Mouse (Mus musculus): Measurements from ENCODE around the gene Srsf7. TPM values are rescaled to one million over a fixed set of nuclear protein-coding genes. Genes with fewer than 3 reads are reported as not detected.
"Not testable (repeated sequence)": the region's sequence is repeated elsewhere in the genome, so short reads cannot be mapped to it uniquely, and the experiment has no call there.

The Srsf7 gene
- polyA plus RNA-seq, 1 experiment from 2014 or later: 664 TPM

- WGBS: under 1% methylated on average over 6 of the region's 6 CpGs
- Histone ChIP-seq H3K4me1 (ENCODE audit: control insufficient read depth, insufficient read depth, low read length) (no peaks in the 10 kb centered on the region), H3K9ac (ENCODE audit: low read length) (no peak overlapping the region), H3K27me3 (replicated peaks; ENCODE audit: control insufficient read depth, insufficient read depth, low read length) (no peaks in the 10 kb centered on the region), H3K27ac (ENCODE audit: low read depth, low read length) (no peak overlapping the region), H3K4me2 (ENCODE audit: low read length) (no peak overlapping the region), H3K9me3 (replicated peaks; ENCODE audit: control insufficient read depth, low read length) (no peaks in the 10 kb centered on the region), H3K4me3 (ENCODE audit: low read depth, low read length) (no peak overlapping the region), H3K36me3 (ENCODE audit: control insufficient read depth, insufficient read depth, low read length) (no peaks in the 10 kb centered on the region)
- ATAC-seq (peak; percentile 90), DNase-seq (ENCODE audit: low spot score) (peak; percentile 90)
Measured at GRCm38 (mm10) chr17:80179959-80180358, 27.1 kb downstream of the Srsf7 start.

GRCm38 (mm10) chr17:80178846-80179245 lies 28.3 kb downstream of the Srsf7 start:
- WGBS: 95% methylated on average over 3 of the region's 3 CpGs
- H3K36me3 ChIP-seq (ENCODE audit: control insufficient read depth, insufficient read depth, low read length); H3K4me1 ChIP-seq (ENCODE audit: control insufficient read depth, insufficient read depth, low read length); H3K9me3 ChIP-seq (replicated peaks; ENCODE audit: control insufficient read depth, low read length); H3K27ac ChIP-seq (ENCODE audit: low read depth, low read length); DNase-seq (ENCODE audit: low spot score); H3K4me3 ChIP-seq (ENCODE audit: low read depth, low read length); H3K9ac ChIP-seq (ENCODE audit: low read length); H3K27me3 ChIP-seq (replicated peaks; ENCODE audit: control insufficient read depth, insufficient read depth, low read length); H3K4me2 ChIP-seq (ENCODE audit: low read length); ATAC-seq: not testable (repeated sequence)

- Histone ChIP-seq H3K36me3 (ENCODE audit: control insufficient read depth, insufficient read depth, low read length) (no peaks in the 10 kb centered on the region), H3K9me3 (replicated peaks; ENCODE audit: control insufficient read depth, low read length) (no peaks in the 10 kb centered on the region), H3K4me3 (ENCODE audit: low read depth, low read length) (no peak overlapping the region), H3K27ac (ENCODE audit: low read depth, low read length) (no peak overlapping the region), H3K4me2 (ENCODE audit: low read length) (no peak overlapping the region), H3K9ac (ENCODE audit: low read length) (no peak overlapping the region), H3K27me3 (replicated peaks; ENCODE audit: control insufficient read depth, insufficient read depth, low read length) (no peaks in the 10 kb centered on the region), H3K4me1 (ENCODE audit: control insufficient read depth, insufficient read depth, low read length) (no peaks in the 10 kb centered on the region)
- ATAC-seq: no peak
- 83% methylated on average over 3 of the region's 3 CpGs for WGBS
- no peak for DNase-seq (ENCODE audit: low spot score)
Measured at GRCm38 (mm10) chr17:80175966-80176365, 31.1 kb downstream of the Srsf7 start.

GRCm38 (mm10) chr17:80175386-80175739 lies 31.7 kb downstream of the Srsf7 start:
- DNase-seq (ENCODE audit: low spot score) (no peak), ATAC-seq (no peak)
- no peaks in the 10 kb centered on the region for H3K27me3 ChIP-seq (replicated peaks; ENCODE audit: control insufficient read depth, insufficient read depth, low read length)
- no peak overlapping the region for H3K4me2 ChIP-seq (ENCODE audit: low read length)
- H3K4me1 ChIP-seq (ENCODE audit: control insufficient read depth, insufficient read depth, low read length): no peaks in the 10 kb centered on the region
- H3K27ac ChIP-seq (ENCODE audit: low read depth, low read length): no peak overlapping the region
- no peaks in the 10 kb centered on the region for H3K36me3 ChIP-seq (ENCODE audit: control insufficient read depth, insufficient read depth, low read length)
- H3K9me3 ChIP-seq (replicated peaks; ENCODE audit: control insufficient read depth, low read length): no peaks in the 10 kb centered on the region
- no peak overlapping the region for H3K4me3 ChIP-seq (ENCODE audit: low read depth, low read length)
- 63% methylated on average over 4 of the region's 4 CpGs for WGBS
- H3K9ac ChIP-seq (ENCODE audit: low read length): no peak overlapping the region

GRCm38 (mm10) chr17:80174699-80175385 lies 32.3 kb downstream of the Srsf7 start:
- no peak for DNase-seq (ENCODE audit: low spot score)
- WGBS: 88% methylated on average over 19 of the region's 19 CpGs
- H3K4me3 ChIP-seq (ENCODE audit: low read depth, low read length): no peak overlapping the region

GRCm38 (mm10) chr17:80174146-80174545 lies 33.0 kb downstream of the Srsf7 start:
- Histone ChIP-seq H3K27me3 (replicated peaks; ENCODE audit: control insufficient read depth, insufficient read depth, low read length) (no peaks in the 10 kb centered on the region), H3K9me3 (replicated peaks; ENCODE audit: control insufficient read depth, low read length) (no peaks in the 10 kb centered on the region), H3K27ac (ENCODE audit: low read depth, low read length) (no peak overlapping the region), H3K4me3 (ENCODE audit: low read depth, low read length) (no peak overlapping the region), H3K4me2 (ENCODE audit: low read length) (no peak overlapping the region), H3K36me3 (ENCODE audit: control insufficient read depth, insufficient read depth, low read length) (no peaks in the 10 kb centered on the region), H3K9ac (ENCODE audit: low read length) (no peak overlapping the region), H3K4me1 (ENCODE audit: control insufficient read depth, insufficient read depth, low read length) (peaks cover 1% of the 10 kb centered on the region; the same call in 1 of the 2 replicates)
- ATAC-seq: no peak
- WGBS: 86% methylated on average over 3 of the region's 3 CpGs
- no peak for DNase-seq (ENCODE audit: low spot score)

More at GRCm38 (mm10) chr17:80174699-80175385, 32.3 kb downstream of the Srsf7 start:
- no peaks in the 10 kb centered on the region for H3K27me3 ChIP-seq (replicated peaks; ENCODE audit: control insufficient read depth, insufficient read depth, low read length)
- no peaks in the 10 kb centered on the region for H3K9me3 ChIP-seq (replicated peaks; ENCODE audit: control insufficient read depth, low read length)
- H3K4me1 ChIP-seq (ENCODE audit: control insufficient read depth, insufficient read depth, low read length): no peaks in the 10 kb centered on the region
- H3K27ac ChIP-seq (ENCODE audit: low read depth, low read length): no peak overlapping the region
- no peak overlapping the region for H3K9ac ChIP-seq (ENCODE audit: low read length)
- H3K4me2 ChIP-seq (ENCODE audit: low read length): no peak overlapping the region
- H3K36me3 ChIP-seq (ENCODE audit: control insufficient read depth, insufficient read depth, low read length): no peaks in the 10 kb centered on the region
- no peak for ATAC-seq

- DNase-seq (ENCODE audit: low spot score): no peak
- no peak for ATAC-seq
- 93% methylated on average over 2 of the region's 2 CpGs for WGBS
Measured at GRCm38 (mm10) chr17:80173708-80174107, 33.4 kb downstream of the Srsf7 start.

GRCm38 (mm10) chr17:80172761-80173160 lies 34.3 kb downstream of the Srsf7 start:
- H3K4me3 ChIP-seq (ENCODE audit: low read depth, low read length): no peak overlapping the region
- H3K9me3 ChIP-seq (replicated peaks; ENCODE audit: control insufficient read depth, low read length): no peaks in the 10 kb centered on the region
- no peak overlapping the region for H3K27ac ChIP-seq (ENCODE audit: low read depth, low read length)
- no peak overlapping the region for H3K9ac ChIP-seq (ENCODE audit: low read length)
- H3K4me2 ChIP-seq (ENCODE audit: low read length): no peak overlapping the region
- peaks cover 15% of the 10 kb centered on the region for H3K4me1 ChIP-seq (ENCODE audit: control insufficient read depth, insufficient read depth, low read length)
- DNase-seq (ENCODE audit: low spot score) (no peak), ATAC-seq (no peak)
- no peaks in the 10 kb centered on the region for H3K27me3 ChIP-seq (replicated peaks; ENCODE audit: control insufficient read depth, insufficient read depth, low read length)
- WGBS: 95% methylated on average over 5 of the region's 5 CpGs
- H3K36me3 ChIP-seq (ENCODE audit: control insufficient read depth, insufficient read depth, low read length): no peaks in the 10 kb centered on the region

More at GRCm38 (mm10) chr17:80173708-80174107, 33.4 kb downstream of the Srsf7 start:
- no peak overlapping the region for H3K4me3 ChIP-seq (ENCODE audit: low read depth, low read length)
- no peak overlapping the region for H3K27ac ChIP-seq (ENCODE audit: low read depth, low read length)
- H3K27me3 ChIP-seq (replicated peaks; ENCODE audit: control insufficient read depth, insufficient read depth, low read length): no peaks in the 10 kb centered on the region
- no peaks in the 10 kb centered on the region for H3K9me3 ChIP-seq (replicated peaks; ENCODE audit: control insufficient read depth, low read length)
- H3K4me2 ChIP-seq (ENCODE audit: low read length): no peak overlapping the region
- H3K36me3 ChIP-seq (ENCODE audit: control insufficient read depth, insufficient read depth, low read length): no peaks in the 10 kb centered on the region
- H3K9ac ChIP-seq (ENCODE audit: low read length): no peak overlapping the region
- peaks cover 6% of the 10 kb centered on the region for H3K4me1 ChIP-seq (ENCODE audit: control insufficient read depth, insufficient read depth, low read length)

- Histone ChIP-seq H3K9ac (ENCODE audit: low read length) (no peak overlapping the region), H3K36me3 (ENCODE audit: control insufficient read depth, insufficient read depth, low read length) (no peaks in the 10 kb centered on the region), H3K4me1 (ENCODE audit: control insufficient read depth, insufficient read depth, low read length) (peaks cover 17% of the 10 kb centered on the region), H3K27me3 (replicated peaks; ENCODE audit: control insufficient read depth, insufficient read depth, low read length) (no peaks in the 10 kb centered on the region), H3K27ac (ENCODE audit: low read depth, low read length) (no peak overlapping the region), H3K4me2 (ENCODE audit: low read length) (no peak overlapping the region), H3K9me3 (replicated peaks; ENCODE audit: control insufficient read depth, low read length) (no peaks in the 10 kb centered on the region), H3K4me3 (ENCODE audit: low read depth, low read length) (no peak overlapping the region)
- 90% methylated on average over 4 of the region's 4 CpGs for WGBS
- DNase-seq (ENCODE audit: low spot score) (no peak), ATAC-seq (no peak)
Measured at GRCm38 (mm10) chr17:80171948-80172347, 35.2 kb downstream of the Srsf7 start.

All from forebrain, embryonic 14.5 days (tissue).